Mouse (Mus musculus): ENCODE measurements at regions not wholly inside any gene's neighbourhood (a gene's known extent, or its start where the extent isn't known, plus 50 kb on each side); places are given as distances from the start of the nearest gene placed in this dataset.

DNA sequence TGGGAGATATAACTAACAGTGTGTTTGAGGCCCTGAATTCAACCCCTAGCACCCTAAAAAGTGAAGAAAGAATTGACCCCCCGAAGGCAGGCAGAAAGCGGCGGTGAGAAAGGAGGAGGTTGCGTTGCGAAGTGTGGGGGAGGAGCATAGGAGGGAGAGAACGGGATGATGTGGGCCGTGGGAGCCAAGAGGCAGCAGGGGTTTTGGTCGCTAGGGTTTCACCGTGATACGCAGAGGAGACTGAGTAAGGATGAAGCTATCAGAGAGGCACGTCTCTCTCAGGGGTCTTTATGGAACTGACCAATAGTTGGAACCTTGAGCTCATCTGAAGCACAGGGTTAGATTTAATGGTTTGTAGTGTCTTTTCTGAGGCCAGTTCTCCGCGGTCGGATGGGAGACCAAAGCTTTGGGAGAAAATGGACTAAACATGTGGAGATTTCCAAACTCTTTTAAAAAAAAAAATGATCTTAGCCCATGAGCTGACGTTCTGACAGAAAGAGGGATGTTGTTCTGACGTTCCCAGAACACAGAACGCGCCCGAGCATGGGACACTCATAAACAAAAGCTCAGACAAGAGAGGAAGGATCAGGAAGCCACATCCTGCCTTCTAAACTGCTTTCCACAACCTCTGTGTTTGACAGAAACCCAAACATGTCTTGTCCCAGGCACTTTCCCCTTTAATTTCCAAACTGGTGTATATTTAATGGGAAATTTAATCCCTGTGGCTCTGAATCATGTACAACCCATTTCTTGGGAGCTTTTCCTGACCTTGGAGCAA, 499.7 kb upstream of the Adam5 start:
- Histone ChIP-seq H3K79me3 (ENCODE audit: low read depth) (no peaks in the 10 kb centered on the region), H3K79me2 (ENCODE audit: control insufficient read depth, insufficient read depth) (no peaks in the 10 kb centered on the region), H3K4me3 (ENCODE audit: insufficient read depth, poor library complexity, severe bottlenecking) (no peak overlapping the region), H3K27me3 (ENCODE audit: control insufficient read depth, insufficient read depth, insufficient read length) (no peaks in the 10 kb centered on the region), H3ac (ENCODE audit: control insufficient read depth, insufficient read length, low read depth) (no peak overlapping the region), H3K36me3 (ENCODE audit: control insufficient read depth, insufficient read depth) (no peaks in the 10 kb centered on the region)
- no peak for TF ChIP-seq CEBPB (IDR thresholded peaks at IDR 0.05; ENCODE audit: low read depth)
- TF ChIP-seq USF1 (IDR thresholded peaks at IDR 0.05; ENCODE audit: low read depth), result no peak

DNA sequence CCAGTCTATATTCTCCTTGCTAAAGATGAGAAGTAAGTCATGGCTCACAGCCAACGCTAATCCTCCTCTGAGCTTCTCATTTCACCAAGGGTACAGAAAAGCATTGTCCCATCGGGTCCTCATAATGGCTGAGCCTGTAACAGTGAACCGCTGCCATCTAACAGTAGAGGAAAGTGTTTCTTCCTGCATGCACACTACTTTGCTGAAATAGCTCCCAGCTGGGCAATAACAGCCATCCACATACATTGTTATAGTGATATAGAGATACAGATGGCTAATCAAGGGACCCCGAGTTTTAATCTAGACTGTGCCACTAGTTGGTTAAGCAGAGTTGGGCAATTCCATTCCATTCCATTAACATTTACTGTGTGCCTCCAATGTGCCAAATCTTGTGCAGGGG, 492.2 kb upstream of the Adam5 start:
- no peaks in the 10 kb centered on the region for H3K79me2 ChIP-seq (ENCODE audit: control insufficient read depth, insufficient read depth)
- no peaks in the 10 kb centered on the region for H3K27me3 ChIP-seq (ENCODE audit: control insufficient read depth, insufficient read depth, insufficient read length)
- TF ChIP-seq MAX (IDR thresholded peaks at IDR 0.05), result no peak
- no peak for TF ChIP-seq MYOD1 (IDR thresholded peaks at IDR 0.05; ENCODE audit: control insufficient read depth, insufficient read length, low read depth)
- TF ChIP-seq FOSL1 (IDR thresholded peaks at IDR 0.05; ENCODE audit: insufficient read depth, low read length, poor library complexity, severe bottlenecking), result no peak
- no peak for TF ChIP-seq USF1 (IDR thresholded peaks at IDR 0.05; ENCODE audit: low read depth)
- TF ChIP-seq MYOG (IDR thresholded peaks at IDR 0.05; ENCODE audit: control insufficient read depth, extremely low read depth, insufficient read length), result no peak
- no peak for TF ChIP-seq CTCF (IDR thresholded peaks at IDR 0.05; ENCODE audit: control insufficient read depth, insufficient read depth, insufficient read length)
- no peak for TF ChIP-seq CEBPB (IDR thresholded peaks at IDR 0.05; ENCODE audit: low read depth)
- H3ac ChIP-seq (ENCODE audit: control insufficient read depth, insufficient read length, low read depth), result no peak overlapping the region
- H3K79me3 ChIP-seq (ENCODE audit: low read depth), result no peaks in the 10 kb centered on the region
- H3K36me3 ChIP-seq (ENCODE audit: control insufficient read depth, insufficient read depth), result no peaks in the 10 kb centered on the region
- no peak overlapping the region for H3K4me3 ChIP-seq (ENCODE audit: insufficient read depth, poor library complexity, severe bottlenecking)

DNA sequence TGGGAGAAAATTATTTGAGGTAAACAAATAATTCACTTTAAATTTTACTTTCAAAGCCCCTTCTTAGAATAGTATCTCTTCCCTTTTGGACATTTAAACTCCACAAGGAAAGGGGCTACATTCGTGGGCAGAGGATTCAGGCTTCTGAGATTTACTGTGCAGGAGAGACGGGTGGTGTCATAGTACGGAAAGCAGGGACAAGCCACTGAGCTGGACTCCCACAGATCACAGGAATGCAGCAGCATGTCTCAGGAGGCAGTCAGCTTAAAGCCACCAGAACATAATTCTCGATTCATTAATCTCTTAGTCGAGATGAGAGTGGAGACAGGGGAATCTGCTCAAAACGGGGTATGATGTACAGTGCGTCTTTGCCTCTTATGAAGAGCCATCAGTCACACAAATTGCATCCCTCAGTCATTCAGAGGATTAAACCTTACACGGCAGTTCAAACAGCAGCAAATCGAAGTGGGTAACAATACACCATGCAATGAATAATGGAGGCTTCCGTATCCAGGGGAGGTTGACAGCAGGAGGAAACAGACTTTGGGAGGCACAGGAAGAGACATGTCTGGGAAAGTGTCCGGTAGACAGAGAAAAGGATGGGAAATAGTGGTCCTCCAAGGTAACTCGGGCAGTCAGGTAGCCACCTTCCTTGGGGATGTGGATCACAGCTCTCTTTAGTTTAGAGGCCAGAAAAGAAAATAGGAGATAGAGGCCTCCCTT, 487.8 kb upstream of the Adam5 start:
- Histone ChIP-seq H3ac (ENCODE audit: control insufficient read depth, insufficient read length, low read depth) (no peak overlapping the region), H3K79me3 (ENCODE audit: low read depth) (no peaks in the 10 kb centered on the region), H3K36me3 (ENCODE audit: control insufficient read depth, insufficient read depth) (no peaks in the 10 kb centered on the region), H3K79me2 (ENCODE audit: control insufficient read depth, insufficient read depth) (no peaks in the 10 kb centered on the region), H3K4me3 (ENCODE audit: insufficient read depth, poor library complexity, severe bottlenecking) (no peak overlapping the region), H3K27me3 (ENCODE audit: control insufficient read depth, insufficient read depth, insufficient read length) (no peaks in the 10 kb centered on the region)
- TF ChIP-seq CEBPB (IDR thresholded peaks at IDR 0.05; ENCODE audit: low read depth) (no peak), MYOD1 (IDR thresholded peaks at IDR 0.05; ENCODE audit: control insufficient read depth, insufficient read length, low read depth) (no peak), CTCF (IDR thresholded peaks at IDR 0.05; ENCODE audit: control insufficient read depth, insufficient read depth, insufficient read length) (no peak), MAX (IDR thresholded peaks at IDR 0.05) (no peak), MYOG (IDR thresholded peaks at IDR 0.05; ENCODE audit: control insufficient read depth, extremely low read depth, insufficient read length) (no peak), USF1 (IDR thresholded peaks at IDR 0.05; ENCODE audit: low read depth) (no peak), FOSL1 (IDR thresholded peaks at IDR 0.05; ENCODE audit: insufficient read depth, low read length, poor library complexity, severe bottlenecking) (no peak)

DNA sequence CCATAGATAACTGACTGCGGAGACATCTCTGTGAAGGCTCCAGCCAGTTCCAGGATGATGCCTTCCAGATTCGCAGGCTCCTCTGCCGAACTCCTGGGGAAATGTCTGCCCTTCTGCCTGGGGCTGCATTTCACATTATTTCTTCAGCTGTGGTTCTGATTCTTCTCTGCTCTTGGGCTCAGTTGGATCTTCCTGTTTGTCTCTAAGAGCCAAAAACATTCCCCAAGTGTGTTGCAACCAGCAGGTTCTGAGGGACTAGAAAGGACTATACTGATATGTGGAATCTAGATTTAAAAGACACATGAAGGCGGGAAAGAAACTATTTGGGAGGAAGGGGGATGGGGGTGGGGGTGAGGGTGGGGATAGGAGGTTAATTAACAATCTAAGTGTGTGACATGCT, 483.8 kb upstream of the Adam5 start:
- TF ChIP-seq CTCF (IDR thresholded peaks at IDR 0.05; ENCODE audit: control insufficient read depth, insufficient read depth, insufficient read length) (no peak), MAX (IDR thresholded peaks at IDR 0.05) (no peak)

DNA sequence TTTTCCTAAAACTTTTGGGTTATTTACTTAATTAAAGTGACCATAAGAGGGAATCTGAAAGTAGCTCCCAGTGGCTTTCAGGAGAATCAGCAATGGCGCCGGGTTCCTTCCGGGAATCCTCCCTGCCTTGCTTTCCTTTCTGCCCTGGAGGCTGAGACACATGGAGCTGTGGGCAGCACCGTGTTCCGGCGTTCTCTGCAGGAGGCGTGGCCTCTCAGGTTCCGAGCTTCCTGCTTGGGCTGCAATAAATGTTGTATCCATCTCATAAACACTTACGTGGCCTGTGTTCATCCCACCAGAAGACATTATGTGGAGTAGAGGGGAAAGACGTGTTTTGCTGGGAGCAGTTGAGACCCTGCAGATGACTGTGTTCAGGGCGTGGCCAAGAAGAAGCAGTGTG, 483.3 kb upstream of the Adam5 start:
- Histone ChIP-seq H3K36me3 (ENCODE audit: control insufficient read depth, insufficient read depth) (no peaks in the 10 kb centered on the region), H3K79me3 (ENCODE audit: low read depth) (no peaks in the 10 kb centered on the region), H3K4me3 (ENCODE audit: insufficient read depth, poor library complexity, severe bottlenecking) (no peak overlapping the region), H3K79me2 (ENCODE audit: control insufficient read depth, insufficient read depth) (no peaks in the 10 kb centered on the region), H3ac (ENCODE audit: control insufficient read depth, insufficient read length, low read depth) (no peak overlapping the region), H3K27me3 (ENCODE audit: control insufficient read depth, insufficient read depth, insufficient read length) (no peaks in the 10 kb centered on the region)
- TF ChIP-seq CEBPB (IDR thresholded peaks at IDR 0.05; ENCODE audit: low read depth), result no peak
- no peak for TF ChIP-seq FOSL1 (IDR thresholded peaks at IDR 0.05; ENCODE audit: insufficient read depth, low read length, poor library complexity, severe bottlenecking)
- no peak for TF ChIP-seq MYOG (IDR thresholded peaks at IDR 0.05; ENCODE audit: control insufficient read depth, extremely low read depth, insufficient read length)
- TF ChIP-seq MAX (IDR thresholded peaks at IDR 0.05), result no peak
- TF ChIP-seq MYOD1 (IDR thresholded peaks at IDR 0.05; ENCODE audit: control insufficient read depth, insufficient read length, low read depth), result no peak
- TF ChIP-seq CTCF (IDR thresholded peaks at IDR 0.05; ENCODE audit: control insufficient read depth, insufficient read depth, insufficient read length), result no peak
- no peak for TF ChIP-seq USF1 (IDR thresholded peaks at IDR 0.05; ENCODE audit: low read depth)

More for the DNA sequence above, 483.8 kb upstream of the Adam5 start:
- H3K79me3 ChIP-seq (ENCODE audit: low read depth), result no peaks in the 10 kb centered on the region
- no peaks in the 10 kb centered on the region for H3K27me3 ChIP-seq (ENCODE audit: control insufficient read depth, insufficient read depth, insufficient read length)
- H3ac ChIP-seq (ENCODE audit: control insufficient read depth, insufficient read length, low read depth), result no peak overlapping the region
- H3K79me2 ChIP-seq (ENCODE audit: control insufficient read depth, insufficient read depth), result no peaks in the 10 kb centered on the region
- H3K4me3 ChIP-seq (ENCODE audit: insufficient read depth, poor library complexity, severe bottlenecking), result no peak overlapping the region
- no peaks in the 10 kb centered on the region for H3K36me3 ChIP-seq (ENCODE audit: control insufficient read depth, insufficient read depth)

Data from C2C12 (cell line).